Mouse (Mus musculus): ENCODE measurements around the gene Lrrc3b. TPM values are rescaled to one million over a fixed set of nuclear protein-coding genes. Genes with fewer than 3 reads are reported as not detected.

The Lrrc3b gene
- total RNA-seq, 1 experiment from 2014 or later, result 7.5 TPM

DNA sequence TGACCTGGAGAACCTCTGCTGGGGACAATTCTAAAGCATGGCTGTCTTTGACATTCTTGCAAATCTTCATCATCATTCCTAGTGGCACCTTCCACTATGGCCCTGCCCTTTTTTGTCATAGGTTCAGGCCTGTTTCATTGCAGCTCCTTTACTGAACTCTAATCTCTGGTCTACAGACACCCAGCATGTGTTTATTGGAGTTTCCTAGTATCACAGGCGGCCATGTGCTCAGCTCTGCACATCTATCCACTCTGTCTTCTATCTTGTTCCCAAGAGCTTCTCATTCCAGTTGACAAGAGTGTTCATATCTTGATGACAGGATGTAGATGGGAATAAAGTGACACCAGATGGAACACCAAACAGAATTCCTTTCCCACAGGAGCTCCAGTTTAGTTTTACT, 108.6 kb downstream of the Lrrc3b start:
- DNase-seq, result no peak

DNA sequence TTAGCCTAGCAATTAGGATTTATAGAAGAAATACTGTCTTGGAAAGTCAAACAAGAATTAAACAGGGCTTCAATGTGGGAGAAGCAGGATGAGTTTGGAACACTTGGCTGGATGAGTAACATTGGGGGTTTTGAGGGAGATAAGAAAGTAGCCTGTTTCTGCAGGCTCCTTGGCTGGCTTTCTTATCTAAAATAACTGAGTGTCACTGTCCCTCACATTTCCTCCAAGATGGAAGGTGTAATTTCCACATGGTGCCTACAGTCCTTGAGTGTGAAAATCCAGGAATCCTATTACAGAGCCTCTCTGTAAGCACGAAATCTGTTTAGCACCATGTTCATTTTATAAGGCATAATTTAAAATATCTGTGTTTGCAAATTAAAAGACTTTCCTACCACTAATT, 112.9 kb downstream of the Lrrc3b start:
- DNase-seq, result no peak

DNA sequence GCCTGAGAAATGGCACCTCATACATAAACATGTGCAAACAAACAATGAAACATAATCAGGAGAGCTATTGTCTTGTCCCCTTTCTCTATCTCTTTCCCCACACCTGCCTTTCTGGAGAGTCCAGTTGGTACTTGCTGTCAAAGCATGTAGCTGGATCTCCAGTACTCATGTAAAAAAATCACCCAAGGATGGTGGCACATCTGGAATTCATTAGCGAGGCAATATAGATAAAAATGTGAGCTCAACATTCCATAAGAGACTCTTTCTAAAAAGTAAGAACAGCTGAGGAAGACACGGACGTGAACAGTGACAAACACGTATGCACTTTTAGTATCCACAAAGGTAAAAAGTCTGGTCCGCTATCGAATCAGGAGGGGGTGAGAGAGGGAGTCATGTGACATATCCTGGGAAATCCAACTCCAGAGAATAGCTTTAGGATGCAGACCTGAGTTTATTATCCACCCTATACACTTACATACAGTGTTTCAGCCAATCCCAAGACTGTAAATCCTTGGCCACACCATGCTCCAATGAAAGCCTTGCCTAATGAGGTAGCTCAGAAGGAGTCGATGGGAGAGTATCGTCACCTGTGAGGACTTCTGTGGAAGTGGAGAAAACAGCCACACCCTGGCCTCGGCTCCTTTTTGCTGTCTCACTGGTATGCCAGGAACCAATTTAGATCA, 116.2 kb downstream of the Lrrc3b start:
- DNase-seq, result no peak

DNA sequence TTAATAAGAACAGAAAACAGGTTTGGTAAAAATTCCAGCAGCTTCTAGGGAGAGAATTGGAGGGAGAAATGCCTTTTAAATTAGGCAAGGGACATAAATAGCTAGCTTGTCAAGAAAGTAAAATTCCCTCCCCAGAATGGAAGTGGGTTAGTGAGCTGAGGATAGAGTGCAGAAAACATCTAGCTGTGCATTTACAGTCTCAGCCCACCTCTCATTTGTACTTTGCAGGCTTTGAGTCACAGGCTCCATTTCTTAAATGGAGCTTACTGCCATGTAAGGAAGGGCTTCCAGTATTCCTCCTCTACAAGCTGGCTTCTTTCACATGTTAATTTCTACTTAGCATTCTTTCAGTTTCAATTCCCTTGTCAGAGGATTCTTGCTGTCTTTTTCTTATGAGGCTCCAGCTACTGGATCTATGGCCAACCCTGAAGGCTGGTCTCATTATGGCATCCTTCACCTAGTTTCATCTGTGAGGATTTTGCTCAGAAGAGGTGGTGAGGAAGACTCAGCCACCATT, 119.3 kb downstream of the Lrrc3b start:
- no peak for DNase-seq

DNA sequence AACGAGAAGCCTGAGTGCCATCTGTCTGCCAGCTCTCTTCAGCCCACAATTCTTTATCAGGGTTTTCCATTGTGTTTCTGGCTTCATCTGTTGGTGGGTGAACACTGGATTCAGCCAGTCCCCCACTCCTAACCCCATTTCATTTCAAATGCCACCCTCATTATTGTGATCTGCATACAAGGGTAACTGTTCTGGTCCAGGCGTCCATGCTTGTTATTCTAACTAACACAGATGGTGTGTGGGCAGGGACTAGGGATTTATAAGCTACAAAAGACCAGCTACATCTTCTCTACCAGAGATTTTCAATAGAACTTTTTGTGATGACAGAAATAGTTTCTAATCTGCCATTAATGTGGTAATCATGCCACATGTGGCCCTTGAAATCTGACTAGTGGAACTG, 130.2 kb downstream of the Lrrc3b start:
- no peak for DNase-seq

Measured in adrenal gland, postnatal 14 days (tissue).